Mouse (Mus musculus): ENCODE data around the gene Zfp993.
A peak's percentile ranks its signal among the peaks of the same experiment; 100 is the strongest.
"Not testable (repeated sequence)": the region's sequence is repeated elsewhere in the genome, so short reads cannot be mapped to it uniquely, and the experiment has no call there.

Gene Zfp993

GRCm38 (mm10) chr4:146610774-146611400 lies at the start of gene Zfp993:
Gene Zfp993, plus strand, starts transcription at chr4:146610961.
- not testable (repeated sequence) for DNase-seq

DNA sequence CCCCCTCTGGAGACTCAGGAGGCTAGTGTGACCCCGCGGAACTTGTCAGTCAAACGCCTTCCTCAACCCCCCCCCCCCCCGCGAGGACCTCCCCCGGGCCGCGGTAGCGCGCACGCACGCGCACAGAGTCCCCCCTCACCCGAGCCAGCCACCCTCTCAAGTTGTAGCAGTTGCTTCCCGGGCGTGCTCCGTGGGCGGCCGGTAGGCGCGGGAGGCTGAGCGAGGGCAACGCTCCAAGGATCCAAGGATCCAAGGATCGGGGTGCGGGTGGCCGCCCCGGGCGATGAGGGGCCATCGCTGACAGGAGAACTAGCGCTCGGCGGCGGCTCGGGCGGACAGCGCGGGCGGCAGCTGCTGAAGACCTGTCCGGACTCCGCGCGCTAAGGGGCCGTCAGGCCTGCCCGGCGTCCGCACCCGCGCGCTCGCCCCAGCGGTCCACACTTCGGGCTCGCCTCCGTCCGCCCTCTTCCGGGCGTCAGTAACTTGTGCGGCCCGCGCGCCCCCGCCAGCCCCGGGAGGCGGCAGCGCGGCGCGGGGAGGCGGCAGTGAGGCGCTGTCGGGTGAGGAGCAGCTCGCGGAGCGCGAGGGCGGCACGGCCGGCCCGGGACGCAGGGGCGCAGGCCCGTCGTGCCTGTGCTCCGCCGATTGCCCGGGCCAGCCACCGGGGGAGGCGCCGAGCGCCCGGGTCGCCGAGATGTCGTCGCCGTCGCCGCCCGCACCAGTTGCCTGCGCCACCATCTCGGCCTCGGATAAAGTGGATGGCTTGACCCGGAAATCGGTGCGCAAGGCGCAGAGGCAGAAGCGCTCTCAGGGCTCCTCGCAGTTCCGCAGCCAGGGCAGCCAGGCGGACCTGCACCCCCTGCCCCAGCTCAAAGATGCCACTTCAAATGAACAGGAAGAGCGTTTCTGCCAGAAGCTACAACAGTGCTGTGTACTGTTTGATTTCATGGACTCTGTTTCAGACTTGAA lies 30.6 kb upstream of the Zfp993 start:
- DNase-seq: not testable (repeated sequence)

- DNase-seq: peak; percentile 34
These were observed 7.0 kb upstream of the Zfp993 start for GRCm38 (mm10) chr4:146603578-146604399.

- DNase-seq: not testable (repeated sequence)
These were observed 33.6 kb downstream of the Zfp993 start for GRCm38 (mm10) chr4:146644367-146644766.

DNA sequence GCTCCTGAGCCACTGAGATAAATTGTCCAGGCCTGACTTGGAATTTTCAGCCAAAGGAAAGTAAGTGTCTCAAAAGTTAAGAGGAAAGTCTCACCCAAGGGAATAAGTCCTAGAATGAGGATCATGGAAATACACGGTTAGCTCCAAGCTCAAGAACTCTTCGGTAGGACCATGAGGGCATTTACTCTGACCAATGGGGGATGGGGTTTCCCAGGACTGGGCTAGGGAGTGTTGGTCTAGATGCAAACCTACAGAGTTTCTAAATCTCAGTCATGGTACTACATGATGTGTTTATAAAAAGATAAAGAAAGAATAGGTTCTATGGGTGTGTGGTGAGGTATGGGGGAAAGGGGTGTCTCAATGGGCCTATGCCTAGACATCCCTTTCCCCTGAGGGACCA lies 38.9 kb downstream of the Zfp993 start:
- not testable (repeated sequence) for DNase-seq

DNA sequence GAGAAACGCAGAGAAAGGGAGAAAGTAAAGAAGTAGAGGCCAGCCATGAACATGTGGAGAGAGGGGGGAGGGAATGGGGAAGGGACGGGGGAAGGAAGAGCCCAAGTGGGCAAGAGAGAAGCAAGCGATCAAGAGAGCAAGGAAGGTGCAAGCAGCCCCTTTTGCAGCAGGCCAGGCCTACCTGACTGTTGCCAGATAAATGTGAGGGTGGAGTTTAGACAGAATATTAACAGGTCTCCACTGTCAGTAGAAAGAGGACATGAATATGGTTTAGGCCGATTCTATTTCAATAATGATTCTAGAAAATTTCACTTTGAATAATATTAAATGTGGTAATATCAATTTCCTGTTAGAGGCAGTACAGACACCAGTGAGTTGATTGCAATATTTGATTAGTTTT lies 39.4 kb downstream of the Zfp993 start:
- peak; percentile 19 for DNase-seq

DNA sequence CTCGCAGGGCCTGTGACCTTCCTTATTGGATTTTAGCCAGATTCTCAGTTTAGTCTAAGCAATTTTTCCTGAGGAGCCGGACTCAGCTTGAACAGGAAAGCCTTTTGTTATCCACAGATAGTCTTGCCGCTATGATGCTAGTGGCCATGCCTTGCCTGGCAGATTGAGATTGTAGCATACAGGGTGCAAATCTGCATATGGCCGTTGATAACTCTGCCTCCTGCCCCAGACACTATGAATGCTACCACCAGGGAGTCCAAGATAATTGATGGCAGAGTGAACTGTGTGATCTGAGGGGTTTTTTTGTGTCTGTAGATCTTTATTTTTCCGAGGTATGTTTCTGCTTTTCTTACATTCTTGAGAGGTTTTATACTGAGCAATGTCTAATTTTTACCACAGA lies 39.9 kb downstream of the Zfp993 start:
- not testable (repeated sequence) for DNase-seq
